ENCODE assay signal across 25 mouse cellular contexts in the genomic region with DNA sequence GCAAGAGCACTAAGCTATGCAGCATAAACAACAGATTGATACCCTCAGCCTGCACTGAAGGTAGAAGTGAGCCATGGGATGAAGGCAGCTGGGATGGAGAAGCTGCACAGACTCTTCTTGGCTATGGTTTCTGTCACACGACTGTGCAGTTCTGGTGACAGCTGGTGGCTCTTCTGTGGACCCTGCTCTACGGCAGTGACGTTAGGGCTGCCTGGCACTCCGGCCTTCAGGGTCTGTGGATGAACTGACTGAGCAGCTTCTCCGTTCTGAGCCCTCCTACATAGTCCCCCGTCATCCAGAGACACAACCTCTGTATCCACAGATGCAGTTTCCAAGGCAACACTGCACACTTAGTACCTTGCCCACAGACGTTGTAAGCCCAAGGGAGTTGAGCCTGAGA. TPM values are rescaled to one million over a fixed set of nuclear protein-coding genes. Genes with fewer than 3 reads are reported as not detected.
DNase-seq lines count a peak whose midpoint lies in the region; ATAC-seq lines count a peak whose summit lies in the region.
"Had no signal": no experiment of that assay in that cellular context is flagged by ENCODE, and none has a peak within 500 bp of the region (broad histone marks: within the 10 kb centered on the region; RNA-seq: fewer than 3 reads in every experiment).

No protein-coding gene starts in this region.

- no peak overlapping the region for H3K4me3 ChIP-seq in forebrain, embryonic 15.5 days
- H3K4me3 ChIP-seq in forebrain, embryonic 10.5 days, result no peak overlapping the region
- H3K4me3 ChIP-seq in hindbrain, embryonic 15.5 days, result no peak overlapping the region
- no peak overlapping the region for H3K4me3 ChIP-seq in hindbrain, embryonic 10.5 days
- H3K4me3 ChIP-seq: embryonic facial prominence, embryonic 15.5 days; erythroblast, embryonic 14.5 days; heart, embryonic 10.5 days had no signal

- WGBS in forebrain, embryonic 15.5 days, result 71% methylated on average over 7 of the region's 7 CpGs
- WGBS in forebrain, embryonic 10.5 days, result 90% methylated on average over 7 of the region's 7 CpGs
- 57% methylated on average over 7 of the region's 7 CpGs for WGBS in hindbrain, embryonic 15.5 days
- 82% methylated on average over 7 of the region's 7 CpGs for WGBS in hindbrain, embryonic 10.5 days

- DNase-seq in forebrain, embryonic 10.5 days (ENCODE audit: extremely low spot score, low spot score), result no peak
- no peak for DNase-seq in hindbrain, embryonic 10.5 days (ENCODE audit: low spot score)
- peak; percentile 65 for DNase-seq in layer of hippocampus, adult 9-11 months
- DNase-seq in layer of hippocampus, postnatal 25 days (ENCODE audit: extremely low spot score in 1 of 2, low spot score in 1 of 2), result no peak
- DNase-seq in brain, adult 2 months (ENCODE audit: low read depth, low spot score), result peak; percentile 71
- DNase-seq: adrenal gland, postnatal 14 days; cerebellum, adult 18-20 months; cerebellum, adult 9-11 months; embryo, embryonic 11 days; gastrocnemius, postnatal 10 days; heart, adult 18-20 months; heart, postnatal 10 days; heart, postnatal 4 days had no signal

- peaks cover 11% of the 10 kb centered on the region for H3K4me1 ChIP-seq in forebrain, embryonic 15.5 days
- H3K4me1 ChIP-seq in forebrain, embryonic 10.5 days, result peaks cover 18% of the 10 kb centered on the region
- peaks cover 21% of the 10 kb centered on the region for H3K4me1 ChIP-seq in hindbrain, embryonic 15.5 days (replicated peaks)
- peaks cover 26% of the 10 kb centered on the region for H3K4me1 ChIP-seq in hindbrain, embryonic 10.5 days (replicated peaks)

- H3K36me3 ChIP-seq in forebrain, embryonic 15.5 days, result no peaks in the 10 kb centered on the region
- H3K36me3 ChIP-seq in forebrain, embryonic 10.5 days (replicated peaks), result no peaks in the 10 kb centered on the region
- H3K36me3 ChIP-seq in hindbrain, embryonic 15.5 days, result no peaks in the 10 kb centered on the region
- no peaks in the 10 kb centered on the region for H3K36me3 ChIP-seq in hindbrain, embryonic 10.5 days
- H3K36me3 ChIP-seq: embryonic facial prominence, embryonic 15.5 days; heart, embryonic 10.5 days had no signal

- H3K4me2 ChIP-seq in forebrain, embryonic 15.5 days (replicated peaks), result no peak overlapping the region
- H3K4me2 ChIP-seq in hindbrain, embryonic 15.5 days, result no peak overlapping the region
- H3K4me2 ChIP-seq: embryonic facial prominence, embryonic 15.5 days; hindbrain, embryonic 14.5 days had no signal

- no peak overlapping the region for H3K9ac ChIP-seq in forebrain, embryonic 15.5 days (replicated peaks)
- no peak overlapping the region for H3K9ac ChIP-seq in hindbrain, embryonic 15.5 days
- H3K9ac ChIP-seq: embryonic facial prominence, embryonic 15.5 days; hindbrain, embryonic 14.5 days had no signal

- ATAC-seq in forebrain, embryonic 15.5 days (replicated peaks), result 0 out of 2 replicates have a peak, but pooled peaks have one; percentile 19
- peak; percentile 40; the same call in 1 of the 2 replicates for ATAC-seq in hindbrain, embryonic 15.5 days (ENCODE audit: low FRiP score, low read depth)
- ATAC-seq: activated CD4-positive, CD25-positive, alpha-beta regulatory T cell, adult 4 months; inflammation-experienced regulatory T-cells, adult 6 months; intestine, postnatal 0 days; Patski had no signal

- H3K9me3 ChIP-seq in forebrain, embryonic 15.5 days, result no peaks in the 10 kb centered on the region
- H3K9me3 ChIP-seq in forebrain, embryonic 10.5 days, result no peaks in the 10 kb centered on the region
- H3K9me3 ChIP-seq in hindbrain, embryonic 15.5 days, result no peaks in the 10 kb centered on the region
- H3K9me3 ChIP-seq in hindbrain, embryonic 10.5 days, result no peaks in the 10 kb centered on the region
- H3K9me3 ChIP-seq: embryonic facial prominence, embryonic 15.5 days; heart, embryonic 10.5 days had no signal

- H3K27ac ChIP-seq in forebrain, embryonic 15.5 days (replicated peaks), result no peak overlapping the region
- no peak overlapping the region for H3K27ac ChIP-seq in forebrain, embryonic 10.5 days
- H3K27ac ChIP-seq in hindbrain, embryonic 15.5 days (replicated peaks), result no peak overlapping the region
- no peak overlapping the region for H3K27ac ChIP-seq in hindbrain, embryonic 10.5 days
- H3K27ac ChIP-seq: embryonic facial prominence, embryonic 15.5 days; heart, embryonic 10.5 days; hindbrain, embryonic 14.5 days had no signal

- no peaks in the 10 kb centered on the region for H3K27me3 ChIP-seq in forebrain, embryonic 15.5 days
- peaks cover 23% of the 10 kb centered on the region for H3K27me3 ChIP-seq in forebrain, embryonic 10.5 days (ENCODE audit: poor library complexity, severe bottlenecking)
- no peaks in the 10 kb centered on the region for H3K27me3 ChIP-seq in hindbrain, embryonic 15.5 days
- peaks cover 15% of the 10 kb centered on the region for H3K27me3 ChIP-seq in hindbrain, embryonic 10.5 days (ENCODE audit: insufficient read depth, poor library complexity, severe bottlenecking)
- H3K27me3 ChIP-seq: embryonic facial prominence, embryonic 15.5 days had no signal

RNA-seq across cellular contexts. Expression of a gene that starts 40.7 kb away (rescaled TPM):
- 116 TPM in 2 replicates for polyA plus RNA-seq in forebrain, embryonic 15.5 days (2015; fragmentation: Nextera tagmentation; extraction: Ambion mirVana)
- polyA plus RNA-seq in forebrain, embryonic 10.5 days (2016; fragmentation: Nextera tagmentation; extraction: Ambion mirVana), result 72.5 and 76.5 TPM in 2 replicates
- polyA plus RNA-seq in hindbrain, embryonic 15.5 days (2015; fragmentation: Nextera tagmentation; extraction: Ambion mirVana), result 183 and 192 TPM in 2 replicates
- 122 and 257 TPM in 2 replicates for polyA plus RNA-seq in hindbrain, embryonic 10.5 days (2016; fragmentation: Nextera tagmentation; extraction: Ambion mirVana)
- total RNA-seq in layer of hippocampus, postnatal 25 days (2021), result 10 to 100 TPM; 63.9 to 72.4 TPM
- total RNA-seq: CH12.LX; common myeloid progenitor, adult 5-6 weeks had no signal
- polyA plus RNA-seq: activated CD4-positive, CD25-positive, alpha-beta regulatory T cell, adult 4 months; erythroblast, embryonic 14.5 days; Patski had no signal

Comparison
In these comparisons a context has a peak if more than half of its experiments do, and no peak if none do; other contexts are left out.
1. DNase-seq: peak in layer of hippocampus, adult 9-11 months (single experiment) and brain, adult 2 months (single experiment); none in forebrain, embryonic 10.5 days (single experiment), hindbrain, embryonic 10.5 days (single experiment) and layer of hippocampus, postnatal 25 days (0 of 2).